Mouse (Mus musculus) intestine, embryonic 16.5 days (tissue): ENCODE measurements around the gene Intu. TPM values are rescaled to one million over a fixed set of nuclear protein-coding genes. Genes with fewer than 3 reads are reported as not detected.

Experiments
- ATAC-seq: fragments of 200-750 bp; cut with Nextera tagmentation; 2 replicates; pipeline ENCODE4 v1.8.0; 2017; ENCODE audit warnings: moderate TSS enrichment, moderate library complexity
- H3K27ac ChIP-seq: fragments of 300-500 bp; sonication (generic); 2 replicates; pipeline ENCODE4 v1.5.1; 2014; ENCODE audit warnings: mild to moderate bottlenecking, low read length
- H3K27me3 ChIP-seq: fragments of 300-500 bp; sonication (generic); replicated peaks from 2 replicates; pipeline ENCODE4 v1.6.1; 2014; ENCODE audit warnings: low read length, control low read depth, mixed read lengths; ENCODE audit not compliant: control insufficient read depth, insufficient read depth
- H3K36me3 ChIP-seq: fragments of 300-500 bp; sonication (generic); 2 replicates; pipeline ENCODE4 v1.6.1; 2014; ENCODE audit warnings: low read length, control low read depth; ENCODE audit not compliant: control insufficient read depth, insufficient read depth
- H3K4me1 ChIP-seq: fragments of 300-500 bp; sonication (generic); 2 replicates; pipeline ENCODE4 v1.6.1; 2014; ENCODE audit warnings: low read length, control low read depth, mixed read lengths; ENCODE audit not compliant: control insufficient read depth, insufficient read depth
- H3K4me2 ChIP-seq: fragments of 300-500 bp; sonication (generic); 2 replicates; pipeline ENCODE4 v1.6.1; 2014; ENCODE audit warnings: low read depth, low read length, control low read depth
- H3K4me3 ChIP-seq: fragments of 300-500 bp; sonication (generic); 2 replicates; pipeline ENCODE4 v1.5.1; 2014; ENCODE audit warnings: mild to moderate bottlenecking, low read length
- H3K9ac ChIP-seq: fragments of 300-500 bp; sonication (generic); 2 replicates; pipeline ENCODE4 v1.6.1; 2014; ENCODE audit warnings: low read depth, low read length
- H3K9me3 ChIP-seq: fragments of 300-500 bp; sonication (generic); 2 replicates; pipeline ENCODE4 v1.6.1; 2016; ENCODE audit warnings: low read length, control low read depth; ENCODE audit not compliant: control insufficient read depth
- WGBS: fragments of 180-500 bp; shearing (Covaris S2); extraction: QIAGEN DNeasy Blood & Tissue Kit; methylation state at CpG from one replicate; pipeline ENCODE4 v1.1.7; 2014; 5-methylcytosine and 5-hydroxymethylcytosine counted together
- polyA plus RNA-seq: library from polyadenylated mRNA; unstranded; fragments of >200 nt; fragmentation: Nextera tagmentation; extraction: Ambion mirVana; gene quantifications from 2 replicates; pipeline ENCODE4 v1.2.1, GENCODE M21; 2015

The Intu gene
- polyA plus RNA-seq: 1.9 TPM in 2 replicates

- peak; percentile 89 for ATAC-seq
- Histone ChIP-seq H3K4me2 (peak within 1 kb of the TSS; percentile 97), H3K9ac (peak within 1 kb of the TSS; percentile 58), H3K36me3 (no peaks in the 10 kb centered on the region), H3K4me1 (peaks cover 8% of the 10 kb centered on the region), H3K4me3 (peak within 1 kb of the TSS; percentile 56), H3K27ac (no peak within 1 kb of the TSS), H3K9me3 (peaks cover 2% of the 10 kb centered on the region; the same call in 1 of the 2 replicates), H3K27me3 (peaks cover 18% of the 10 kb centered on the region)
- under 1% methylated on average over 54 of the region's 54 CpGs for WGBS
Observed at GRCm38 (mm10) chr3:40531286-40532141, at the start of gene Intu. Intu (plus strand) TSS chr3:40531286.

- H3K9me3 ChIP-seq: no peaks in the 10 kb centered on the region
- WGBS: 47% methylated on average over 10 of the region's 10 CpGs
- no peak overlapping the region for H3K27ac ChIP-seq
- ATAC-seq: no peak
- no peaks in the 10 kb centered on the region for H3K27me3 ChIP-seq
- peak overlapping the region; percentile 17; the same call in 1 of the 2 replicates for H3K4me2 ChIP-seq
- no peak overlapping the region for H3K4me3 ChIP-seq
- no peak overlapping the region for H3K9ac ChIP-seq
- no peaks in the 10 kb centered on the region for H3K4me1 ChIP-seq
- H3K36me3 ChIP-seq: no peaks in the 10 kb centered on the region
Observed at GRCm38 (mm10) chr3:40483221-40483654, 47.8 kb upstream of the Intu start.

GRCm38 (mm10) chr3:40487381-40487780 lies 43.7 kb upstream of the Intu start:
- ATAC-seq: no peak

GRCm38 (mm10) chr3:40491742-40492141 lies 39.3 kb upstream of the Intu start:
- Histone ChIP-seq H3K36me3 (no peaks in the 10 kb centered on the region), H3K27ac (no peak overlapping the region), H3K27me3 (no peaks in the 10 kb centered on the region), H3K4me3 (no peak overlapping the region), H3K9ac (no peak overlapping the region), H3K4me1 (no peaks in the 10 kb centered on the region), H3K9me3 (0 out of 2 replicates have a peak, but pooled peaks cover 2% of the 10 kb centered on the region), H3K4me2 (no peak overlapping the region)
- 91% methylated on average over 3 of the region's 3 CpGs for WGBS
- ATAC-seq: no peak

More at GRCm38 (mm10) chr3:40487381-40487780, 43.7 kb upstream of the Intu start:
- Histone ChIP-seq H3K36me3 (no peaks in the 10 kb centered on the region), H3K9ac (no peak overlapping the region), H3K4me2 (no peak overlapping the region), H3K27ac (no peak overlapping the region), H3K27me3 (no peaks in the 10 kb centered on the region), H3K4me1 (no peaks in the 10 kb centered on the region), H3K4me3 (no peak overlapping the region), H3K9me3 (0 out of 2 replicates have a peak, but pooled peaks cover 2% of the 10 kb centered on the region)
- 80% methylated on average over 4 of the region's 4 CpGs for WGBS

GRCm38 (mm10) chr3:40498898-40499297 lies 32.2 kb upstream of the Intu start:
- H3K27me3 ChIP-seq: no peaks in the 10 kb centered on the region
- no peaks in the 10 kb centered on the region for H3K9me3 ChIP-seq
- H3K9ac ChIP-seq: no peak overlapping the region
- no peak for ATAC-seq
- no peaks in the 10 kb centered on the region for H3K36me3 ChIP-seq
- H3K4me2 ChIP-seq: no peak overlapping the region
- WGBS: 90% methylated on average over 3 of the region's 3 CpGs
- H3K4me3 ChIP-seq: no peak overlapping the region
- no peak overlapping the region for H3K27ac ChIP-seq
- H3K4me1 ChIP-seq: no peaks in the 10 kb centered on the region

- H3K4me1 ChIP-seq: no peaks in the 10 kb centered on the region
- no peak overlapping the region for H3K4me2 ChIP-seq
- no peaks in the 10 kb centered on the region for H3K27me3 ChIP-seq
- no peak overlapping the region for H3K4me3 ChIP-seq
- no peaks in the 10 kb centered on the region for H3K36me3 ChIP-seq
- no peak overlapping the region for H3K9ac ChIP-seq
- H3K9me3 ChIP-seq: no peaks in the 10 kb centered on the region
- H3K27ac ChIP-seq: no peak overlapping the region
- no peak for ATAC-seq
- WGBS: 89% methylated on average over 8 of the region's 8 CpGs
Observed at GRCm38 (mm10) chr3:40500157-40500808, 30.8 kb upstream of the Intu start.

GRCm38 (mm10) chr3:40504377-40504776 lies 26.7 kb upstream of the Intu start:
- no peaks in the 10 kb centered on the region for H3K4me1 ChIP-seq
- H3K4me2 ChIP-seq: no peak overlapping the region
- no peak overlapping the region for H3K27ac ChIP-seq
- H3K9me3 ChIP-seq: no peaks in the 10 kb centered on the region
- no peaks in the 10 kb centered on the region for H3K36me3 ChIP-seq
- WGBS: 74% methylated on average over 5 of the region's 5 CpGs
- H3K4me3 ChIP-seq: no peak overlapping the region
- H3K27me3 ChIP-seq: no peaks in the 10 kb centered on the region
- ATAC-seq: no peak
- no peak overlapping the region for H3K9ac ChIP-seq

- no peaks in the 10 kb centered on the region for H3K36me3 ChIP-seq
- H3K27me3 ChIP-seq: no peaks in the 10 kb centered on the region
- H3K4me3 ChIP-seq: no peak overlapping the region
- H3K4me1 ChIP-seq: no peaks in the 10 kb centered on the region
- H3K9me3 ChIP-seq: no peaks in the 10 kb centered on the region
- H3K9ac ChIP-seq: no peak overlapping the region
- H3K27ac ChIP-seq: no peak overlapping the region
- 79% methylated on average over 14 of the region's 14 CpGs for WGBS
- ATAC-seq: no peak
- H3K4me2 ChIP-seq: no peak overlapping the region
Observed at GRCm38 (mm10) chr3:40505451-40506014, 25.6 kb upstream of the Intu start.

- WGBS: 60% methylated on average over 6 of the region's 6 CpGs
Observed at GRCm38 (mm10) chr3:40508927-40509576, 22.0 kb upstream of the Intu start.

More at GRCm38 (mm10) chr3:40508927-40509576, 22.0 kb upstream of the Intu start:
- no peak overlapping the region for H3K4me2 ChIP-seq
- no peaks in the 10 kb centered on the region for H3K36me3 ChIP-seq
- H3K9me3 ChIP-seq: no peaks in the 10 kb centered on the region
- ATAC-seq: no peak
- H3K27me3 ChIP-seq: no peaks in the 10 kb centered on the region
- no peak overlapping the region for H3K9ac ChIP-seq
- no peaks in the 10 kb centered on the region for H3K4me1 ChIP-seq
- no peak overlapping the region for H3K4me3 ChIP-seq
- no peak overlapping the region for H3K27ac ChIP-seq
